Mouse (Mus musculus): ENCODE measurements around the gene Jchain.
"Not testable (repeated sequence)": the region's sequence is repeated elsewhere in the genome, so short reads cannot be mapped to it uniquely, and the experiment has no call there.

The Jchain gene

DNA sequence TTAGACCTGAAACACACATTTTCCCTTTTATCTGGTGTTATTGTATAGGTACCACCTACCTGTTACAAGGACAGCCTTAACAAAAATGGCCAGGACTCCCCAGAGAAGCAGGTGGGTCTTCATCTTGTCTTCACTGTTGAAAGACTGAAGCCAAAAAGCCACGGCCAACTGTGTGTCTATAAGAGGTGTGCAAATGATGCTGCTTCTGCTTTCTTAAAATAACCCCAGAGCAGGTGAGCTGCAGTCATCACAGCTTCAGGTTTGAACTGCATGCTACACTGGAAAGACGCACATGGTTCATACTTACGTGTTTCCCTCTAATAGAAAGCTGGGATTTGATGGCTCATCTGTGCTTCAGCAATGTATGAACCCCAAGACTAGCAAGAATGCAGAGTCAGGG, at the start of gene Jchain:
Gene Jchain (minus strand): TSS at position 235 of the 400 bp plus-strand sequence.
- no peak for DNase-seq (ENCODE audit: low read depth, low spot score)

GRCm38 (mm10) chr5:88575506-88576338, 48.0 kb upstream of the Jchain start:
- no peak for DNase-seq (ENCODE audit: low read depth, low spot score)

- no peak for DNase-seq (ENCODE audit: low read depth, low spot score)
These were observed 47.1 kb upstream of the Jchain start for GRCm38 (mm10) chr5:88574829-88575228.

- no peak for DNase-seq (ENCODE audit: low read depth, low spot score)
These were observed 41.9 kb upstream of the Jchain start for GRCm38 (mm10) chr5:88569541-88569940.

- no peak for DNase-seq (ENCODE audit: low read depth, low spot score)
These were observed 38.5 kb upstream of the Jchain start for GRCm38 (mm10) chr5:88566034-88566841.

GRCm38 (mm10) chr5:88565148-88566033, 37.7 kb upstream of the Jchain start:
- DNase-seq (ENCODE audit: low read depth, low spot score), result peak; percentile 59

DNA sequence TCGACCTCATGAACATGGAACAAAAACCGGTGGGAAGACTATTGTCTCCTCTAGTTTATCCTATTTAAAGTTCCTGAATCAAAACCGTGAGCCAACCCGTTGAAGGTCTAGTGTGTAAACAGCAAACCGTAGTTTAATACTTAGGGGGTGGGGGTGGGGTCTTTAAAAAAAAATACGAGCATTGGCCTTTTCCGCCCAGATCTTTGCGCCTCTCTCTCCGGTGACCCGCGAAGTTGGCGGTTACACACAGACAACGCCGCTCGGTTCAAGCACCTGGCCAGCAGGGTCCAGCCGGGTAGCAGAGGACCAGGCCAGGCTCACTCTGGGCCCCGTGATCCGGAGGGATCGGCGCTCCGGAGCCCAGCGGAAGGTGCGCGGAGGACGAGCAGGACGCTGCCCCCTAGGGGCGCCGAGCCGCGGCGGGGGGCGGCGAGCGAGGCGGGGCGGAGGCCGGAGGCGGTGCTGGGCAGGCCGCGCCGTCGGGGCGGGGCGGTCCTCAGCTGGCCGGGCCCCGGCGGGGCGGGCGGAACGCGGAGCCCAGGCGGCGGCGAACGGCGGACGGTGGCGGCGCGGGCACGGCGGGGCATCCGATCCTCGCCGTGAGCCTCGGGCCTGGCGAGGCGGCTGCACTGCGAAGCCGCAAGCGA, 36.9 kb upstream of the Jchain start, which contains the start of gene Rufy3:
Gene Rufy3 (plus strand): TSS at position 540 of the 647 bp plus-strand sequence.
- DNase-seq (ENCODE audit: low read depth, low spot score), result peak; percentile 38

- no peak for DNase-seq (ENCODE audit: low read depth, low spot score)
These were observed 35.4 kb upstream of the Jchain start for GRCm38 (mm10) chr5:88562863-88563780.

DNA sequence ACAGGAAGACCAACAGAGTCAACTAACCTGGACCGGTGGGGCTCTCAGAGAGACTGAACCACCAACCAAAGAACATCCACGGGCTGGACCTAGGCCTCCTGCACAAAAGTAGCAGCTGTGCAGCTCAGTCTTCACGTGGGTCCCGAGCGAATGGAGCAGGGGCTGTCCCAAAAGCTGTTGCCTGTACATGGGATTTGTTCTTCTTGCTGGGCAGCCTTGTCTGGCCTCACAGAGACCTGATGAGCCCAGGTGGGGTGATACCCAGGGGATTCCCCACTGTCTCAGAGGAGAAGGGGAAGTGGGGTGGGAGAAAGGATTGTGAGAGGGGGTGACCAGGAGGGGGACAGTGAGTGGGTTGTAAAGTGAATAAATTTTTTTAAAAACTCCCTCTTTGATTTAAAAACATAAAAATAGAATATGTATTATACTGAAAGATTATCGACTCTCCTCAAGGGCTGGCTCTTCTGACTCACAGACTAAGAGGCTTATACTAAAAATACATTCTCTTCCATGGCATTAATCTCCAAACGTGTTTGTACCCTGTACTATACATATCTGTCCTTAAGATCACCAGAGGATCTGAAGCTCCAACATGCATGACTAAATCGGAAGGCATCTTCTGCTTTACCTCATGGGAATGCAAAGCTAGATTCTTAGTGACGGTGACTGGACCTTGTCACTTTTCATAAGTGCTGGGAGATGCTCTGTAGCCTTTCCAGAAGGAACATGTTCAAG, 33.6 kb upstream of the Jchain start:
- DNase-seq (ENCODE audit: low read depth, low spot score), result no peak

GRCm38 (mm10) chr5:88558991-88559390, 31.3 kb upstream of the Jchain start:
- DNase-seq (ENCODE audit: low read depth, low spot score), result peak; percentile 29

- peak; percentile 98 for DNase-seq (ENCODE audit: low read depth, low spot score)
These were observed 26.6 kb upstream of the Jchain start, which contains the start of gene Utp3 for GRCm38 (mm10) chr5:88554086-88554886. Gene Utp3 (plus strand): TSS chr5:88554462.

DNA sequence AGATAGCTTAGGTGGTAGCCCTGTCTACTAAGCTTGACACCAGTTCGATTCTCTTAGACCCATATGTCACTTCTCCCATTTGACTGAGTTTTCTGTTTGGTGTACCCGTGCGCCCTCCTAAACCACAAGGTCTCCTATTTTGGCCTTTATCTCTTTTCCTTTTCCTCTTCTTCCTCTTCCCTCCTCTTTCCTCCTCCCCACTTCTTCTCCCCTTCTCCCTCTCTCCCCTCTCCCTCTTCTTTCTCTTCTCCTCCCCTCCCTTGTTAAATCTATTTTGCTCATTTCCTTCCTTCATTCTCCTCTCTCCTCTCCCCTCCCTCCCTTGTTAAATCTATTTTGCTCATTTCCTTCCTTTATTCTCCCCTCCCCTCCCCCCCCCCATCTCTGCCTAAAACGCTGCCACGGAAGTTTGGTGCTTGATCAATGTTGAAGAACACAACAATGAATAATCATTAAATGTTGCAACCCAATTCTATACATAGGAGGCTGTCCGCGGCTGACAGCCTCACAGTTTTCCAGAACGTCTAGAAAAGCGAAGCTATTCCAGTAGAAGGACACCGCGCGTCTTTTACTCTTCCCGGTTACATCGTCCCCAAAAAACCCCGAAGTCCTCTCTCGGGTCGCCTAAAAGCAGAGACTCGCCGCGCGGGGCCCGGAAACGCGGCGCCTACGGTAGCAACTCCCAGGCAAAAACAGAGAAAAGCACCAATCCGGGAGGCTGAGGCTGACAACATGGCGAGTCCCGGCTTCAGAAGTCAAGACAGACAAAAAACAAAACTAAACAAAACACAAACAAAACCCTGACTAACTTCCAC, 25.8 kb upstream of the Jchain start:
- DNase-seq (ENCODE audit: low read depth, low spot score), result no peak

GRCm38 (mm10) chr5:88545536-88545935, 17.8 kb upstream of the Jchain start:
- DNase-seq (ENCODE audit: low read depth, low spot score), result no peak

- DNase-seq (ENCODE audit: low read depth, low spot score), result not testable (repeated sequence)
These were observed 16.7 kb upstream of the Jchain start for GRCm38 (mm10) chr5:88544411-88544810.

DNA sequence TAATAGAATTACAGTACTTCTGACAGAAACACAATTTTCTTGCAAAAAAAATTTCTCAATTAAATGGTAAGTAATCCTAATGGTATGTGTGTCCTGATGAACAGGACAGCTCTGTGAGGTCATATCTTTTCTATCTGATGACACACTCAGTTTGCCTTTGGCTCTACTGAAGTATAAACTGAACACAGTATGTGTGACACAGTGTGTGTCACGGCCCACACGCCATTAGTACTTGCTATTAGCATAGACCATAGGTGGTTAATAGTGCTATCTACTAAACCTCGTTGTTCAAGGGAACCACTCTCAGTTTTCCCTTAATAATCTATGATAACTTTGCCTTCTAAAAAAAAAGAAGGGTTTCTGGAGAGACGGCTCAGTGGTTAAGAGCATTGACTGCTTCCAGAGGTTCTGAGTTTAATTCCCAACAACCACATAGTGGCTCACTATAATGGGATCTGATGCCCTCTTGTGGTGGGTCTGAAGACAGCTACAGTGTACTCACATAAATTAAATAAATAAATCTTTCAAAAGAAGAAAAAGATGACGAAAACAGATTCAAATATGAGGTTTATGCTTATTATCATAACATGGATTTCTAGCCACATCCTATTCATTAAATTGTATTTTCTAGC, 15.1 kb upstream of the Jchain start:
- peak; percentile 62 for DNase-seq (ENCODE audit: low read depth, low spot score)

GRCm38 (mm10) chr5:88540845-88541244, 13.2 kb upstream of the Jchain start:
- no peak for DNase-seq (ENCODE audit: low read depth, low spot score)

DNA sequence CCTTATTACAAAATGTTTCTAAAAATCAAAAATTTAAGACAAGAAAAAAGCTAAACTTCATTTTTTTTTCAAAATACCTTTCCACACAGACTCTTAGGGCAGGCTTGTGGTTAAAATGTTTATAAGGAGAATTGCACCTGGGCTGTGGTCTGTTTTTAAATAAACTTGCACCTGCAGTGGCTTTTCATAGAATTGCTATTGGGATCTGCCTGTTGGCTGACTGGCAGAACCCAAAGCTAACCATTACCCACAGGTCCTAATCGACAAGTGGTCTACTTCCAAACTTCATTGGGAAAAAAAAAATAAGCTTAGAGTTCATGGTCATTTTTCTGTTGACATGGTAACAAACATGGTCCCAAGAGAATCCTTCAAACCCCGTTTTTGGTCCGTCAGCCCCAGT, 7.0 kb upstream of the Jchain start:
- DNase-seq (ENCODE audit: low read depth, low spot score), result no peak

All from ES-CJ7 (cell line).